Mouse (Mus musculus): ENCODE measurements around the gene Gm10203. TPM values are rescaled to one million over a fixed set of nuclear protein-coding genes. Genes with fewer than 3 reads are reported as not detected.
A peak's percentile ranks its signal among the peaks of the same experiment; 100 is the strongest.

Gene Gm10203
- polyA plus RNA-seq, 1 experiment: not detected

- DNase-seq: peak in 1 of 2 experiments; percentile 27
- H3K4me1 ChIP-seq (ENCODE audit: control insufficient read depth, insufficient read depth, low read length): peaks cover 2% of the 10 kb centered on the region; the same call in 1 of the 2 replicates
- no peak for TF ChIP-seq CTCF (IDR thresholded peaks at IDR 0.05; ENCODE audit: borderline replicate concordance, insufficient read depth, low read depth, low read length)
- no peak for TF ChIP-seq POLR2A (IDR thresholded peaks at IDR 0.05; ENCODE audit: borderline replicate concordance, insufficient read depth, low read length)
- no peaks in the 10 kb centered on the region for H3K27me3 ChIP-seq (ENCODE audit: control insufficient read depth, insufficient read depth, low read length)
- H3K27ac ChIP-seq (ENCODE audit: insufficient read depth, low read length): 0 out of 2 replicates have a peak overlapping the region, but pooled peaks have one; percentile 54
- H3K4me3 ChIP-seq (replicated peaks; ENCODE audit: insufficient read depth, low read depth, low read length): no peak overlapping the region
- WGBS: 85% methylated on average over 4 of the region's 4 CpGs
Observed at GRCm38 (mm10) chr6:149173831-149174625, 44.1 kb downstream of the Gm10203 start.

GRCm38 (mm10) chr6:149174932-149175570, 45.1 kb downstream of the Gm10203 start:
- TF ChIP-seq POLR2A (IDR thresholded peaks at IDR 0.05; ENCODE audit: borderline replicate concordance, insufficient read depth, low read length): no peak
- no peak for TF ChIP-seq CTCF (IDR thresholded peaks at IDR 0.05; ENCODE audit: borderline replicate concordance, insufficient read depth, low read depth, low read length)
- Histone ChIP-seq H3K4me3 (replicated peaks; ENCODE audit: insufficient read depth, low read depth, low read length) (no peak overlapping the region), H3K27me3 (ENCODE audit: control insufficient read depth, insufficient read depth, low read length) (no peaks in the 10 kb centered on the region), H3K4me1 (ENCODE audit: control insufficient read depth, insufficient read depth, low read length) (peaks cover 2% of the 10 kb centered on the region; the same call in 1 of the 2 replicates), H3K27ac (ENCODE audit: insufficient read depth, low read length) (peak overlapping the region; percentile 54)
- WGBS: 14% methylated on average over 3 of the region's 3 CpGs
- peak; percentile 45 to 67 for DNase-seq

GRCm38 (mm10) chr6:149179064-149179463, 49.1 kb downstream of the Gm10203 start:
- Histone ChIP-seq H3K4me1 (ENCODE audit: control insufficient read depth, insufficient read depth, low read length) (no peaks in the 10 kb centered on the region; the same call in 1 of the 2 replicates), H3K27me3 (ENCODE audit: control insufficient read depth, insufficient read depth, low read length) (no peaks in the 10 kb centered on the region)

More at GRCm38 (mm10) chr6:149179064-149179463, 49.1 kb downstream of the Gm10203 start:
- Histone ChIP-seq H3K4me3 (replicated peaks; ENCODE audit: insufficient read depth, low read depth, low read length) (no peak overlapping the region), H3K27ac (ENCODE audit: insufficient read depth, low read length) (no peak overlapping the region)
- no peak for DNase-seq
- no peak for TF ChIP-seq POLR2A (IDR thresholded peaks at IDR 0.05; ENCODE audit: borderline replicate concordance, insufficient read depth, low read length)
- no peak for TF ChIP-seq CTCF (IDR thresholded peaks at IDR 0.05; ENCODE audit: borderline replicate concordance, insufficient read depth, low read depth, low read length)

Other genes with a start within 250 kb of the Gm10203 start
- 22.3 and 25.1 TPM in 2 replicates for gene Caprin2, start 233.9 kb upstream of the Gm10203 start, polyA plus RNA-seq (2012; rRNA removed)
- 1.6 and 1.8 TPM in 2 replicates for gene Sinhcaf, start 183.7 kb upstream of the Gm10203 start, polyA plus RNA-seq (2012; rRNA removed)
- 19.5 and 19.9 TPM in 2 replicates for gene Dennd5b, start 28.5 kb upstream of the Gm10203 start, polyA plus RNA-seq (2012; rRNA removed)
- gene Etfbkmt, start 9.7 kb downstream of the Gm10203 start, polyA plus RNA-seq (2012; rRNA removed): 3.7 and 5.6 TPM in 2 replicates
- 19.0 and 27.1 TPM in 2 replicates for gene Amn1, start 58.5 kb downstream of the Gm10203 start, polyA plus RNA-seq (2012; rRNA removed)
- gene Resf1, start 179.2 kb downstream of the Gm10203 start, polyA plus RNA-seq (2012; rRNA removed): 6.9 and 7.8 TPM in 2 replicates